Mouse (Mus musculus): ENCODE results near the gene Btbd19.

The Btbd19 gene

DNA sequence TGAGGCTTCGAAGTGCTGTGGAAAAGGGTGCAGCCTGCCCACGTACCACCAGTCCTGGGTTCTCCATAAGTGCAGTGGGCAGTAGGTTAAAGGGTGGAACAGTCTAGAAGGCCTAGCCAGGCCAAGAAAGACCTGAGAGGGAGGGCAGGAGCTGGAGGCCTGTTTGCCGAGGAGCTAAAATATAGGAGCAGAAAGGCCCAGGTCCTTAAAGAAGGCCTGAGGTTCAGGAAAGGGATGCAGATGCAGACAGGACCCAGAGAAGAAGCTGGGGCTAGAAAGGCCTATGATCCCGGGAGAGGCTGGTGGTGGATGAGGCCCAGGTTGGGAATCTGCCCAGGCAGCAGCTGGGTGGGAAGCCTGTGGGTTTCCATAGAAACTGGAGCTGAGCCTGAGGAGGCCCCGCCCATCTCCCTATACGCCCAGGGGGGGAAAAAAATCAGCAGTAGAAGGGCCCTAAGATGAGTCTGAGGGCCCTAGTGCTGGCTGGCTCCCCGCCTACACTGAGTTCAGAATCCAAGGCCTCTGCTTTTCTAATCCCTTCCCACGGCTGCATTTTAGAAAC lies at the start of gene Btbd19:
TSS of gene Btbd19 (minus strand) at position 378 of the 562 bp plus-strand sequence.
- DNase-seq (ENCODE audit: low spot score) = peak; percentile 68

DNA sequence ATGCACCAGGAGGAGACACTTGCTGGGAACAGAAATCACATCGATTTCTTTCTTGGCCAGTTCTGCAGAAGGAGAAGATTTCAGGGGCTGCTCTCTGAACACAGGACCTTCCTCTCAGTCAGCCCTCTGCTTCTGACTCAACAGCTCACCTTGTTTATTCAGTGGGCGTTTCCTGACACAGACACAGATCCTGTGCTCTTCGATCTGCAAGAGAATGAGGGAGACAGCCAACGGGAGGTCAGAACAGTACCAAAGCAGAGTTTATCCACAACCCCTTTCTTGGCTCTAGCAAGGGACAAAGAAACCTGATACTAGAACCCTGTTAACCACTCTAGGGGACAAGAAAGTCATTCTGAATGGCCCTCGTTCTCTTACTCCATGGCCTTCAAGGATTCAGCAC lies 44.4 kb upstream of the Btbd19 start:
- DNase-seq (ENCODE audit: low spot score) = no peak

DNA sequence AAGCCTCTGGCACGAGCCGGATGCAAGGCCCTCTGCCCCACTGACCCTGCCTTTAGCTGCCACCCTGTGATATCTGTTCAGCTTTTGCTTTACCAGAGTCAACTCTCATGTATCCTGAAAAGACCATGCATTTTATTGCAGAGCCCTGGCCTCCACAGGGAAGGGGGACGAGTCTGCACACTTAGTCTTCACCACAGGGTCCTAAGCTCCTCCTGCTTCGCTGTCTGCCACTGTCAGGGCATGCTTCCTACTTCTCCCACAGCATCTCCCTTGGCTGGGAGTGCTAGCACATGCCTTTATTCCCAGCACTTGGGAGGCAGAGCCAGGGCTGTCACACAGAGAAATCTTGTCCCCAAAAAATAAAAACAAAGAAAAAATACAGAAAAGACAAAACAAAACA lies 35.7 kb upstream of the Btbd19 start:
- DNase-seq (ENCODE audit: low spot score) = no peak

DNA sequence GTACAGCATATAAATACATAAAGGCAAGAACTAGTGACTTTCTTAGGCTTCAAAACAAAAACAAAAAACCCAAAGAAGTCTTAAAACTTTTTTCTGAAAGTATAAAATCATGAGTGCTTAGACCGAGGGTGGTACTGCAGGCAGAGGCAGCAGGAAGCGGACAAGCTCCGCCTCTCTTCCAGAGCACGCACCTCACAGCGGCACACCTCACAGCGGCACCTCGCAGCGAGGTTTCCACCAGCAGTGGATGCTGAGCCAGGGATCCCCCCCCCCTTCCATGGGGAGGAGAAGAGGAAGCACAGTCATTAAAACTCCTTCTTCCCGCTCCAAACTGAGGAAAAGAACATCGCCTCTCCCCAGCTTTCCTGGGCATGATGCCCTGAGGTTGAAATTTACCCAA lies 34.1 kb upstream of the Btbd19 start:
- DNase-seq (ENCODE audit: low spot score) = no peak

DNA sequence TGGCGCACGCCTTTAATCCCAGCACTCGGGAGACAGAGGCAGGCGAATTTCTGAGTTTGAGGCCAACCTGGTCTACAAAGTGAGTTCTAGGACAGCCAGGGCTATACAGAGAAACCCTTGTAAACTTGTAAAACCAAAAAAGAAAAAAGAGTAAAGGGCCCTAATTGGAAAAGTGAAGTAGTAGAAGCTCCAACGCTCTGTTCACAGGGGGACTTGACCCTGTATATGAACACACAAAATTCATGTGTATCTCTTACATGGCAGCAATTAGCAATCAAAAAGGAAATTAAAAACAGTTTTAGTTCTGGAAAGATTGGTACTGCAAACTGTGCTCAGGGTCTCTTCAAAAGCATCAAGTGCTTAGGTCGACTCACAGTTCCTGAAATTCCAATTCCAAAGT lies 30.8 kb upstream of the Btbd19 start:
- DNase-seq (ENCODE audit: low spot score) = no peak

DNA sequence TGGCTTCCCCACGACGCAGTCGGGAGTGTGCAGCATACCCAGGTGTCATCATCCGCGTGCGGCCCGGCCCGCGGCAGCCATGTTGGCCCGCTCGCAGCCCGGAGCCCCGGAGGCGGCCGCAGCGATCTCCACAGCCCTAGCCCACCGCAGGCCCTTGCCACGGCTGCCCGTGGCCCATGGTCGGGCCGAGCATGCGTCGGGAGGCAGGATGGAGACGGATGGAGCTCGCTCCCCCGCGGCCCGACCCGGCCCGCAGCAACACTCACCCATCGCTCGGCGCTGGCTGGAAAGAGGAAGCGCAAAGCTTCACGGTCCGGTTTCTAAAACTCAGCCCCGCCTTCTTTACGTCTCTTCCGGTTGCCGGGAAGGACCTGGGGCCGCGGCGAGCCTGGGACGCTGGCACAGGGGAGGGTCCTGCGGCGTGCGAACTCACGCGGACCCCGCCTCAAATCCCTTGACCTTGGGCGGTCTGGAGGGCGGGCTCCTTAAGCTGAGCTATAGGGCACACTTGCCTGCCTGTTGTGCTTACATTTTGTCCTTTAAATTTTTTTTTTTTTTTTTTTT lies 30.3 kb upstream of the Btbd19 start, which contains the start of gene Rps8:
TSS of gene Rps8 (minus strand) at position 452 of the 564 bp plus-strand sequence.
- DNase-seq (ENCODE audit: low spot score) = peak; percentile 90

DNA sequence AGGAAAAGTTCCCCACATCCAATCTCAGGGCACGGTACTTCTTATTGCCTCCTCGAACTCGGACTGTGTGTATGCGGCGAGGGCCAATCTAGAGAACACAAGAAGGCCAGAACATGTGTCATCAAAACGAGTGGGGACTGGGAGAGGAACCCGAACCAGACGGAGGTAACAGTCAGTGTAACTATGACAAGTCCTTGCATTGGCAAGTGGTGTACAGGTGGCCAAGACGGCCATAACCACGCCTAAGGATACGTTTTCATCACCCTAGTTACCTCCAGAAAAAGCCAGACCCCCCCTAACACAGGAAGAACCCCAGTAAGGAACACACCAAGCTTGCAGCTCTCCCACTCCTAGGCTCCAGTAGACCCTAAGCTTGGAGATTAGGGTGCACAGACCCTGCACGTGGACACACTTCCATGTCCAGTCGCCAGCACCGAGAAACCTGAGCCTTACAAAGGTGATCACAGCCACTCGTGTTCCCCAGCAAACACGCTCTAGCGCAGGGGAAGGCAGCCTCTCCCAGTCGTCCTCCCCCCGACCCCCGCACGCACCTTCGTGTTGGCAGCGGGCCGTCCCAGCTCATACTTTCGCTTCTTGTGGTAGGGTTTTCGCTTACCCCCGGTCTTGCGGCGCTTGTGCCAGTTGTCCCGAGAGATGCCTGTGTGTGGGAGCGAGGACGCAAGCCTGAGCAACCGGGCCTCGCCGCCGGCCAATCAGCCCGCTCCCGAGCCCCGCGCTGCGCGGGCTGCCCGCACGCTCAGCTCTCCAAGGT lies 29.7 kb upstream of the Btbd19 start:
- no peak for DNase-seq (ENCODE audit: low spot score)

DNA sequence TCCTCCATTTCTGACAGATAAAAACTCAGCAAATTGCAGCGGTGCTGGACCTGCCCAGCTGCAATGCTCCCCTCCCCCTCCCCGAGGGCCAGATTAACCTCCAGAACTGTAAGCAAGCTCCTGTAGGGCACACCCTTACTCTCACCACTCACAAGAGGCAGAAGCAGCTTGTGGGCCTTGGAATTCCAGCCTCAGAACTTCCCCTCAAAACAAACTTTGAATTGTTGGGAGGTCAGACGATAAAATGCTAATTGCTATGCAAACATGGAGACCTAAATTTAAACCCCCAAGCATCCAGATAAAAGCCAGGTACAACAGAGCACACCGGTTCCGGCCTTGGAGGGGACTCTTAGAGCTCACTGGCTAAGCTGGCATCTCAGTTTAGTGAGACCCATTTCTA lies 27.2 kb upstream of the Btbd19 start:
- no peak for DNase-seq (ENCODE audit: low spot score)

DNA sequence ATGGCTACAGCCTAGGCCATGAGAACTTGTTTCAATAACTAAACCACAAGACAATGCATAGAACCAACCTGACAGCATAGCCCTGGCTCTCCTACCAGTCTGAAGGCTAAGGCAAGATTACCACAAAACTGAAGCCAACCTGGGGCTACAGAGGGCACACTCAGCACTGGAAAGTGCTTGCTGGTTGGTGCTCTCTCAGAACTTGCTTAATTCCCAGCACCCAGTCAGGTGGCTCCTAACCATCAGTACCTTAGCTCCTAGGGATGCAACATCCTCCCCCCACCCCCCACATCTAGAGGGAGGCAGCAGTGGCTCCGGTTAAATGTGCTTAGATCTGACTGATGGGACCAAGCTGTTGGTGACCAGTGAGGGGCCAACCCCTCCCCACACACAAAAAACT lies 25.9 kb upstream of the Btbd19 start:
- no peak for DNase-seq (ENCODE audit: low spot score)

DNA sequence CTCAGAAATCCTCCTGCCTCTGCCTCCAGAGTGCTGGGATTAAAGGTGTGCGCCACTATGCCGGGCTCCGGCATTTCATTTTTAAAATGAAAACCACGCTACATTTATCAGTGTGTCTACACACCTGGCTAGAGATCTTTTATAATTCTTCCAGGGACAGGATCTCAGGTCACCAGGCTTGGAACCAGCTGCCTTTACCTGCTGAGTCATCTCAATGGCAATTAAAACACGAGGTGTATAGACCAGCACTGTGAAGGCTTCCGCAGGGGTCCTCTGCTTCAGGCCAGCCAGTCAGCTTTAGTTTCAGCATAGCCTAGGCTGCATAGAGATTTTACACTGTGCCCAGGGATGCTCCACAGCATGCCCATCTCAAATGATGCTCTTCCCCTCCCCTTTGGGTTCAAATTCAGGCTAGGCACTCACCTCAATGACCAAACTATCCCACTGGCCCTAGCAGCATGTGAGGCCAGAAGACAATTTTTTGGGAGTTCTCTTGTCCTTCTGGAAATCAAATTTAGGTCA lies 24.7 kb upstream of the Btbd19 start:
- DNase-seq (ENCODE audit: low spot score) = no peak

DNA sequence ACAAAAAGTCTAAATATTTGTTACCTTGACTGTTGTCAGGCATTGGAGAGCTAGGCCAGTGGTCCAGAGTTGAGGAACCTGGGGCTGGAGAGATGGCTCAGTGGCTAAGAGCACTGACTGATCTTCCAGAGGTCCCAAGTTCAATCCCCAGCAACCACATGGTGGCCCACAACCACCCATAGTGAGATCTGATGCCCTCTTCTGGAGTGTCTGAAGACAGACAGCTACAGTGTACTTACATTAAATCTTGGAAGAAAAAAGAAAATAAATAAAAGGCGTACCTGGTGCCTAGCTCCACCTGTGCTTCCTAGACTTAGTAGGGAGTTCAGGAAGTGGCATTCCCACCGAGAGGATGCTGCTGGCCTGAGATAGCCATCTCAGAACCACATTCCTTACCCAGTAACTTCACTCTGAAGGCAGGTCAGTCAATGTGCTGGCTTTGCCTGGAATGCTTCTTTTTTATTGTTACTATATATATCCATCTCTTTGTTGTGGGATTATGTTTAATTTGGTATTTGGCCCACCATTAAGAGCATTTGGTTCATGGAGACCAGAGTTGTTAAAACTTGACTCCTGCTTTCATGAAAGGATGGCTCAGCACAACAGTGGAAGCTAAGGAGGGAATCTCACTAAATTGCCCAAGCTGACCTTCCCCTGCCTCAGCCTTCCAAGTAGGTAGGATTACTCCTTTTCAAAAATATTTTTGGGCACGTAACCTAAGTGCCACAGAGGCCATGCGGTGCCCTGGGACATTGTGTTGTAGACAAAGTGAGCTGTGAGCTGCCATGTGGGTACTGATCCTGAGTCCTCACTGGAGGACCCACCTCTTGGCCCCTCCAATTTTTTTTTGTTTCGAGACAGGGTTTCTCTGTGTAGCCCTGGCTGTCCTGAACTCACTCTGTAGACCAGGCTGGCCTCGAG lies 24.0 kb upstream of the Btbd19 start:
- no peak for DNase-seq (ENCODE audit: low spot score)

DNA sequence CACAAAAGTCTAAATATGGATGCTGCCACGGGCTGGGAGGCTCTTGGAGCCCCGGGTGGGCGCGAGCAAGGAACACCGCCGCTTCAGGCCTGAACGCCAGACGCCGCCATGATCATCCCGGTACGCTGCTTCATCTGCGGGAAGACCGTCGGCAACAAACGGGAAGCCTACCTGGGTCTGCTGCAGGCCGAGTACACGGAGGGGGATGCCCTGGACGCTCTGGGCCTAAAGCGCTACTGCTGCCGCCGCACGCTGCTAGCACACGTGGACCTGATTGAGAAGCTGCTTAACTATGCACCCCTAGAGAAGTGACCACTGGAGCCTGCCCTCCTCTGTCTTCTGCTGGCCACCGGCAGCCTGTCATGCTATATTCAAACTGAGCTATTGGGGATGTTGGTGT lies 23.3 kb upstream of the Btbd19 start:
- no peak for DNase-seq (ENCODE audit: low spot score)

DNA sequence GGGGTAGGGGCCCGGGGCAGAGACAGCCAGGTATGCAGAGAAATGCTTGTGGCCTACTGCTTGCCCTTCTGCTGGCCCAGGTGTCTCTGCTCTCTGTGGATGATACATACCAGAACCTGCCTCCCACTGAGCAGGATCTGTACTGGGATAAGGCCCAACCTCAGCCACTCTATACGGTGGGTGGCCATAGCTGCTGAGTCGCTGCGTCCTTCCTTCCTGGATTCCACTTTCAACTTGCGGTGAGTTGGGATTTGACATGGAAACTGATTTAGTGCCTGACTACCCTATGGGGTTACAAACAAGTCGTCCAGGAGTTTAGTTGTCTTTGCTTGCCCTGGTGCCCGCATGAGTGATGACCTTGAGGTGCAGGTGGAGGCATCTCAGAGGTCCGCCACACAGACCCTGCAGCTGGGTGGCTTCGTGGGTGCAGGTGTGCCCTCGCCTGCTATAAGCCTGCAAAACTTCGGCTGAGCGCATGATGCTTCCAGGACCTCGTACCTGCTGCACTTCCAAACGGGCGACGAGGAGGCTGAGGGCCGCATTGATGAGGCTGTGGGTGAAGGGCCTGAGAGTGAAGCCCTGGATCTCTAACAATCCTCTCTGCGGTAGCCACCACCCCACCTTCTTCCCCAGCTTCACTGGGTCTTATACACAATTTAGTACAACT lies 22.7 kb upstream of the Btbd19 start:
- DNase-seq (ENCODE audit: low spot score) = no peak

DNA sequence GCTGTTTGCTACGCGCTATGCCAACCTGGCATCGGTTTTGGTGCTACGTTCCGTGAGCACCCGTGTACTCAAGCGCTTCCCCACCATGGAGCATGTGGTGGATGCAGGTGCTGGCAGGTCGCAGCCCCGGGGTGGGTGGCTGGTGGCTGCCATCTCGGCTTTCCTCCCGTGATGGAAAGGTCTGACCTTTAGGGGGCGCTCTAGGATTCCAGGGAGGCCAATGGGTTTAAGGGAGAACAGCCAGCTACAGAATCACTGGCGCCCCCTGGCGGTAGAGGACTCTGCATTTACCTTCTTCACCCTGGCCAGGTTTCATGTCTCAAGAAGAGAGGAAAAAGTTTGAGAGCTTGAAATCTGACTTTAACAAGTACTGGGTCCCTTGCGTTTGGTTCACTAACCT lies 20.7 kb upstream of the Btbd19 start:
- DNase-seq (ENCODE audit: low spot score) = peak; percentile 91

DNA sequence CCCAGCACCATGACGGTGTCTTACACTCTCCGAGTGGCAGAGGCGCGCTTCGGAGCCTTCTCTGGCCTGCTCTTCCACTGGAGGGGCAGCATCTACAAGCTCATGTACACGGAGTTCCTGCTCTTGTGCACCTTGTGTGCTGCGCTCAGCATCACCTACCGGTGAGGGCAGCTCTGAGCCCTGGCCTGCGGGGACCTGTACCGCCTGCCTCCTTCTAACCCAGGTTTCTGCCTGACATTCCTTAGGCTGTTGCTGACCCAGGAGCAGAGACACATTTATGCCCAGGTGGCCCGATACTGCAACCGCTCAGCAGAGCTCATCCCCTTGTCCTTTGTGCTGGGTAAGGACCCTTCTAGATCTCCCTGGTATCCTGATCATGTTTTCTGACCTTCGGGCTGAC lies 19.7 kb upstream of the Btbd19 start:
- no peak for DNase-seq (ENCODE audit: low spot score)

DNA sequence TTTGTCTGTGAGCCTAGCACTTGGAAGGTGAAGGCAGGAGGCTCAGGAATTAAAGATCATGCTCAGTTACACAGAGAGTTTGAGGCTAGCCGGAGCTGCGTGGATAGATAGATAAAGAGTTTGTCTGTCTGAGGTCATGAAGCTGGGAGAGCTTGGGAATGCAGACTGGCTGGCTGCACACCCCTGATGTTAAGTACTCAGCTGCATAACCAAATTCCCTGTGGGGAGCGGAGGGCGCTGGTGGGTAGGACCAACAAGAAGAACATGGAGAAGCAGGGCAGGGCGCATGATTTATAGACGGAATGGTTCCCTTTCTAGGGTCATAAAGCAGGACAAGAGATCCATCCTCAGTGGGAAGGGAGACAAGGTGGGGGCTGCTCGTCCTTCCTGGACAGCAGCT lies 17.5 kb upstream of the Btbd19 start:
- no peak for DNase-seq (ENCODE audit: low spot score)

DNA sequence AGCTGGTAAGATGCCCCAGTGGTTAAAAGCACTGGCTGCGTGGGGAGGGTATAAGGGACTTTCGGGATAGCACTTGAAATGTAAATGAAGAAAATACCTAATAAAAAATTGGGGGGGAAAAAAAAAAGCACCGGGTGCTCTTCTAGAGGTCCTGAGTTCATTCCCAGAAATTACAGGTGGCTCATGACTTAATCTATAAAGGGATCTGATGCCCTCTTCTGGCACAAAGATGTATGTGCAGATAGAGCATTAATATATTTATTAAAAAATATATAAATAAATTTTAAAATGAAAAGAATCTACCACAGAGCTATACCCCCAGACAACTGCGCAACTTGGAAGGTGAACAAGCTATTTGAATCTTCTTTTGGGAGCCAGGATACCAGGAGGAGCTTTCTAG lies 15.1 kb upstream of the Btbd19 start:
- DNase-seq (ENCODE audit: low spot score) = no peak

DNA sequence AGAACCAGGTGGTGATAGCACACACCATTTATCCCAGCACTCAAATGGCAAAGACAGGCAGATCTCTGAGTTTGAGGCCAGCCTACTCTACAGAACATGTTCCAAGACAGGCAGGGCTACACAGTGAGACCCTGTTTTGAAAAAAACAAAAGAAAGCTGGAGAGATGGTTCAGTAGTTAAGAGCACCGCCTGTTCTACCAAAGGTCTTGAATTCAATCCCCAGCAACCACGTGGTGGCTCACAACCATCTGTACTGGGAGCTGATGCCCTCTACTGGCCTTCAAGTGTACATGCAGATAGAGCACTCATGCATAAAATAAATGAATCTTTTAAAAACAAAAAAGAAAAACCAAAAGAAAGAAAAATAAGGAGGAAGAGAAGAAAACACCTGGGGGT lies 13.7 kb upstream of the Btbd19 start:
- DNase-seq (ENCODE audit: low spot score) = no peak

DNA sequence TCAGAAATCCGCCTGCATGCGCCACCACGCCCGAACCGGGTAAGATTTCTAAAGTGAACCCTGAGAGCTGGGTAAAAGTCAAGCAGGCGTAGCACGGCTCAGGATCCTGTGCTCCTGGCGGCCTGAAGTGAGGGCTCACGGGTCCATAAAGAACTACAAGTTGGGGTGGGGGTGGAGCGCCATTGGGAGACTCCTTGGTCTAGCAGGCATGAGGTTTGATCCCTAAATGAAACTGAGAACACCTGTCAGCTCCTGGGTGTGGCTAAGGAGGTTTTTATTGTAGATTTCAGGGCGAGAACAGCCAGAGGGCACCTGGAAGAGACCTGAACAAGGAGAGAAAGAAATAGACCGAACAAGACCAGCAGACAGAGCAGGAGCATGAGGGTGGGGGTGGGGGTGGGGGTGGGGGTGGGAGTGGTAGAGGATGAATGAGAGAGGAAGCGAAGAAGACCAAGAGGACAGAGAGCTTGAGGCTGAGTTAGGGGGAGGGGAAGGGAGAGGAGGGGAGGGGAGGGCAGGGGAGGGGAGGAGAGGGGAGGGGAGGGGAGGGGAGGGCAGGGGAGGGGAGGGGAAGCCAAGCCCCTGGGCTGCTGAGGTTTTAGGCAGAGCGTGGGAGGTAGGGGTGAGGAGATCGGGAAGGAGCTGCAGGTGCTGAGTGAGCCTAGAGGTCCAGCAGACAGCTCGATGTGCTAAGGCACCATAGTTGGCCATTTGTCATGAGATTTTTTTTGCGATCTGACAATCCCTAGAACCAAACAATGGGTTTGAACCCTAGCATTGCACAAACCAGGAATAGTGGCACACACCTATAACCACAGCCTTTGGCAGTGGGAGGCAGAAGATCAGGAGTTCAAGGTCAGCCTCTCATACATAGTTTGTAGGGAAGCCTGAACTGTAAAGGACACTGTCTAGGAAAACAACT lies 13.0 kb upstream of the Btbd19 start:
- no peak for DNase-seq (ENCODE audit: low spot score)

DNA sequence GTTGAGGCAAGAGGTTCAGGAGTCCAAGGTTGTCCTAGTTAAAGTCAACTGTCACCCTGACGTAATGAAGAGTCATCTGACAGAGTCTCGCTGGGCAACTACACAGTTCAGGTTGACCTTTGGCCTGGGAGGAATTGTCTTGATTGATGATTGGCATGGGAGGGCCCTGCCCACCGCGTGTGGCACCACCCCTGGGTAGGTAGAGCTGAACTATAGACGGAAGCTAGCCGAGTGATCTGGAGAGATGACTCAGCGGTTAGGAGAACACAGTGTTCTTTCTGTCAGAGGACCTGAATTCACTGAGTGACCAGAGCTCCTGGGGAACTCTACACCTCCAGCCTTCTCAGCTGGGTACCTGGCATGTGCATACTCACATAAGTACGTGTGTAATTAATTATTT lies 10.5 kb upstream of the Btbd19 start:
- DNase-seq (ENCODE audit: low spot score) = no peak

DNA sequence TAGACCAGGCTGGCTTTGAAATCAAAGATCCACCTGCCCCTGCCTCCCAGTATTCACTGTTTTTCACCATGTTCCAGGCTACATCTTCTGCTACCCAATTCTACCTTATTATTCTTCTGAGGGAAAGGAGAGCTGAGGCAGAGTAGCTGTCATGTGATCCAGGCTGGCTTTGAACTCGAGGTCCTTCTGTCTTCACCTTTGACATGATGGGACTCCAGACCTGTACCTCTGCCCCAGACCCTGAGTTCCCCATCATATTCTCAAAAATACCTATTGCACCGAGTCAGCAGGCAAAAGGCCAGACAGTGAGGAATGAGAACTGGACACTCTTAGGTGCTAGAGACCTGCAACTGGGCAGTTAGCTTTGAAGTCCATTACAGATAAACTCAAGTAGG lies 9.1 kb upstream of the Btbd19 start:
- DNase-seq (ENCODE audit: low spot score) = no peak

Measured in testis, postnatal 14 days (tissue).